Mouse (Mus musculus) duodenum, adult 2 months (tissue): ENCODE results near the gene Rpl9-ps6. TPM values are rescaled to one million over a fixed set of nuclear protein-coding genes. Genes with fewer than 3 reads are reported as not detected.

Source experiments
- polyA plus RNA-seq: library from polyadenylated mRNA; depleted of rRNA; stranded (reverse); fragments of >200 nt; gene quantifications from 2 replicates; pipeline ENCODE4 v1.2.3, GENCODE M21; 2012; ENCODE audit warnings: low replicate concordance; rRNA removed

Rpl9-ps6 gene
- polyA plus RNA-seq, result 0.75 and 0.82 TPM in 2 replicates

GRCm38 (mm10) chr19:32466478-32466877 lies at the start of gene Rpl9-ps6:
Gene Rpl9-ps6 (minus strand): TSS chr19:32466578.

GRCm38 (mm10) chr19:32485681-32486105 lies 19.3 kb upstream of the Rpl9-ps6 start, which contains the start of gene Minpp1:
Gene Minpp1 (plus strand): TSS chr19:32485769.

Other genes starting within 250 kb of the Rpl9-ps6 start
- 4.1 and 5.1 TPM in 2 replicates for gene Sgms1, start 76.9 kb downstream of the Rpl9-ps6 start, polyA plus RNA-seq
- 124 and 126 TPM in 2 replicates for gene Minpp1, start 19.2 kb upstream of the Rpl9-ps6 start, polyA plus RNA-seq
- gene Papss2, start 129.2 kb upstream of the Rpl9-ps6 start, polyA plus RNA-seq, result 13.7 and 129 TPM in 2 replicates